Comparison of ENCODE assay signal across 17 mouse cellular contexts in the genomic region with DNA sequence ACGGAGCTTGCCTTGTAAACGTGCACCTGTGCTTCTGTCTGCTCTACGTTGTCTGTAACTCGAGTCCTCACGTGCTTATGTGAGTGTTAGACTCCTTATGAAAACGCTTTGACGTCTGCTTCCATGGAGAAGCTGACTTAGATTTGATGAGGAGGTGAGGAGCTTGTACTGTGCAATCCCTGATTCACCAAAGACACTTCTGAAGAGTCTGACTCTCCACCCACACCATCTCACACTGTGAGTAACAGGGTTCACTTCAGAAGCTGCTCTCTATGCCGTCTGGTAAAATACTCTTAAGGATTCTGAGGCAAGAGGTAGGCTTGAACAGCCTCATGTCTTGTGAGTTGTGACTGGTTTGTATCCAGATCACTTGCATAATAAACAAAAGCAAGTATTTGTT.
"Had no signal": no experiment of that assay in that cellular context is flagged by ENCODE, and none has a peak within 500 bp of the region (broad histone marks: within the 10 kb centered on the region; RNA-seq: fewer than 3 reads in every experiment).

No protein-coding gene starts in this region.

- ATAC-seq: liver, embryonic 12.5 days; liver, postnatal 0 days; lung, postnatal 0 days; midbrain, embryonic 13.5 days; midbrain, embryonic 15.5 days; midbrain, embryonic 16.5 days had no signal

- DNase-seq: left cerebral cortex, postnatal 4 days; liver; liver, embryonic 13.5 days; liver, postnatal 0 days; lung, adult 18-20 months; lung, adult 2 months; lung, embryonic 14.5 days; lung, postnatal 10 days; lung, postnatal 14 days; lung, postnatal 36 days; lung, postnatal 4 days; midbrain, embryonic 14.5 days had no signal
